Mouse (Mus musculus): Measurements from ENCODE around the gene Morn2. TPM values are rescaled to one million over a fixed set of nuclear protein-coding genes. Genes with fewer than 3 reads are reported as not detected.

The Morn2 gene
- total RNA-seq, 2 experiments from 2014 or later, result 8.8 to 9.7 TPM

- no peak for DNase-seq
- intact Hi-C loops (cut with DNase I), result no loop called here
These were observed 22.4 kb downstream of the Morn2 start for GRCm38 (mm10) chr17:80312405-80312804.

GRCm38 (mm10) chr17:80322228-80322627, 32.2 kb downstream of the Morn2 start:
- no peak for DNase-seq
- intact Hi-C loops (cut with DNase I), result no loop called here

- intact Hi-C loops (cut with DNase I), result no loop called here
- no peak for DNase-seq
These were observed 33.0 kb downstream of the Morn2 start for GRCm38 (mm10) chr17:80323015-80323414.

GRCm38 (mm10) chr17:80323658-80324057, 33.7 kb downstream of the Morn2 start:
- no peak for DNase-seq
- intact Hi-C loops (cut with DNase I), result no loop called here

- no peak for DNase-seq
- intact Hi-C loops (cut with DNase I), result no loop called here
These were observed 34.5 kb downstream of the Morn2 start for GRCm38 (mm10) chr17:80324521-80324920.

- intact Hi-C loops (cut with DNase I), result no loop called here
These were observed 35.5 kb downstream of the Morn2 start for GRCm38 (mm10) chr17:80325456-80325855.

GRCm38 (mm10) chr17:80326431-80326830, 36.4 kb downstream of the Morn2 start:
- DNase-seq, result no peak
- intact Hi-C loops (cut with DNase I), result no loop called here

More at GRCm38 (mm10) chr17:80325456-80325855, 35.5 kb downstream of the Morn2 start:
- no peak for DNase-seq

GRCm38 (mm10) chr17:80332386-80332785, 42.4 kb downstream of the Morn2 start:
- no peak for DNase-seq
- intact Hi-C loops (cut with DNase I), result no loop called here

GRCm38 (mm10) chr17:80345277-80345676, 55.3 kb downstream of the Morn2 start:
- intact Hi-C loops (cut with DNase I), result no loop called here
- no peak for DNase-seq

GRCm38 (mm10) chr17:80346591-80347125, 56.7 kb downstream of the Morn2 start:
- no peak for DNase-seq
- intact Hi-C loops (cut with DNase I), result no loop called here

Other genes starting within 250 kb of the Morn2 start
- gene Hnrnpll, start 227.9 kb upstream of the Morn2 start, total RNA-seq (2021), result 10 to 100 TPM; 12.6 to 14.9 TPM
- gene Galm, start 162.7 kb upstream of the Morn2 start, total RNA-seq (2021), result 1 to 10 TPM; 1.8 to 2.2 TPM
- 10 to 100 TPM; 22.9 to 27.4 TPM for gene Srsf7, start 82.9 kb upstream of the Morn2 start, total RNA-seq (2021)
- gene Ttc39d, start 82.7 kb upstream of the Morn2 start, total RNA-seq (2021), result not detected
- gene Gemin6, start 65.8 kb upstream of the Morn2 start, total RNA-seq (2021), result 1 to 10 TPM; 4.4 to 6.3 TPM
- 1 to 10 TPM; 6.0 to 6.4 TPM for gene Dhx57, start 273 bp downstream of the Morn2 start, total RNA-seq (2021)
- under 1 TPM in 1 of 2 experiments, not detected in 1; 0.27 TPM for gene Arhgef33, start 17.2 kb downstream of the Morn2 start, total RNA-seq (2021)
- gene Gm10190, start 83.3 kb downstream of the Morn2 start, total RNA-seq (2021), result not detected
- gene Sos1, start 190.2 kb downstream of the Morn2 start, total RNA-seq (2021), result 10 to 100 TPM; 13.6 to 14.3 TPM